Mouse (Mus musculus): Measurements from ENCODE around the gene Itga1. TPM values are rescaled to one million over a fixed set of nuclear protein-coding genes. Genes with fewer than 3 reads are reported as not detected.

Itga1 gene
- polyA plus RNA-seq, 2 experiments: 4.5 to 8.4 TPM

- Histone ChIP-seq H3K27ac (replicated peaks; ENCODE audit: low read depth, low read length) (no peak overlapping the region), H3K9ac (ENCODE audit: low read depth, low read length, severe bottlenecking) (no peak overlapping the region), H3K4me1 (ENCODE audit: control insufficient read depth, insufficient read depth, low read length) (no peaks in the 10 kb centered on the region), H3K9me3 (ENCODE audit: control insufficient read depth, low read length) (no peaks in the 10 kb centered on the region), H3K4me3 (replicated peaks; ENCODE audit: low read length) (no peak overlapping the region), H3K36me3 (ENCODE audit: control insufficient read depth, insufficient read depth, low read length) (no peaks in the 10 kb centered on the region), H3K27me3 (ENCODE audit: control insufficient read depth, insufficient read depth, low read length) (no peaks in the 10 kb centered on the region), H3K4me2 (replicated peaks; ENCODE audit: low read depth, low read length, severe bottlenecking) (no peak overlapping the region)
- WGBS: 78% methylated on average over 3 of the region's 3 CpGs
- no peak for TF ChIP-seq POLR2A (IDR thresholded peaks at IDR 0.05; ENCODE audit: borderline replicate concordance, extremely low read depth, insufficient read depth, insufficient read length)
- DNase-seq (ENCODE audit: low spot score) (no peak), ATAC-seq (ENCODE audit: low FRiP score, low read depth) (no peak)
These were observed 15.3 kb upstream of the Itga1 start for GRCm38 (mm10) chr13:115116930-115117621.

GRCm38 (mm10) chr13:115109628-115110027, 7.9 kb upstream of the Itga1 start:
- DNase-seq (ENCODE audit: low spot score) (no peak), ATAC-seq (ENCODE audit: low FRiP score, low read depth) (no peak)
- H3K4me3 ChIP-seq (replicated peaks; ENCODE audit: low read length): no peak overlapping the region
- no peaks in the 10 kb centered on the region for H3K27me3 ChIP-seq (ENCODE audit: control insufficient read depth, insufficient read depth, low read length)
- no peaks in the 10 kb centered on the region for H3K9me3 ChIP-seq (ENCODE audit: control insufficient read depth, low read length)
- H3K27ac ChIP-seq (replicated peaks; ENCODE audit: low read depth, low read length): no peak overlapping the region
- WGBS: 71% methylated on average over 4 of the region's 4 CpGs
- no peak overlapping the region for H3K9ac ChIP-seq (ENCODE audit: low read depth, low read length, severe bottlenecking)
- no peak overlapping the region for H3K4me2 ChIP-seq (replicated peaks; ENCODE audit: low read depth, low read length, severe bottlenecking)
- TF ChIP-seq POLR2A (IDR thresholded peaks at IDR 0.05; ENCODE audit: borderline replicate concordance, extremely low read depth, insufficient read depth, insufficient read length): no peak
- no peaks in the 10 kb centered on the region for H3K4me1 ChIP-seq (ENCODE audit: control insufficient read depth, insufficient read depth, low read length)
- no peaks in the 10 kb centered on the region for H3K36me3 ChIP-seq (ENCODE audit: control insufficient read depth, insufficient read depth, low read length)

- Histone ChIP-seq H3K4me1 (ENCODE audit: control insufficient read depth, insufficient read depth, low read length) (no peaks in the 10 kb centered on the region), H3K27ac (replicated peaks; ENCODE audit: low read depth, low read length) (no peak overlapping the region), H3K9ac (ENCODE audit: low read depth, low read length, severe bottlenecking) (no peak overlapping the region), H3K4me3 (replicated peaks; ENCODE audit: low read length) (no peak overlapping the region), H3K9me3 (ENCODE audit: control insufficient read depth, low read length) (no peaks in the 10 kb centered on the region), H3K36me3 (ENCODE audit: control insufficient read depth, insufficient read depth, low read length) (no peaks in the 10 kb centered on the region), H3K27me3 (ENCODE audit: control insufficient read depth, insufficient read depth, low read length) (no peaks in the 10 kb centered on the region), H3K4me2 (replicated peaks; ENCODE audit: low read depth, low read length, severe bottlenecking) (no peak overlapping the region)
- 91% methylated on average over 8 of the region's 8 CpGs for WGBS
- DNase-seq (ENCODE audit: low spot score) (no peak), ATAC-seq (ENCODE audit: low FRiP score, low read depth) (no peak)
- no peak for TF ChIP-seq POLR2A (IDR thresholded peaks at IDR 0.05; ENCODE audit: borderline replicate concordance, extremely low read depth, insufficient read depth, insufficient read length)
These were observed 5.7 kb upstream of the Itga1 start for GRCm38 (mm10) chr13:115107436-115107835.

- no peak for TF ChIP-seq POLR2A (IDR thresholded peaks at IDR 0.05; ENCODE audit: borderline replicate concordance, extremely low read depth, insufficient read depth, insufficient read length)
- 67% methylated on average over 10 of the region's 10 CpGs for WGBS
These were observed 4.4 kb upstream of the Itga1 start for GRCm38 (mm10) chr13:115106183-115106582.

GRCm38 (mm10) chr13:115102754-115103153, 990 bp upstream of the Itga1 start:
- ATAC-seq (ENCODE audit: low FRiP score, low read depth): no peak

More at GRCm38 (mm10) chr13:115106183-115106582, 4.4 kb upstream of the Itga1 start:
- Histone ChIP-seq H3K27me3 (ENCODE audit: control insufficient read depth, insufficient read depth, low read length) (no peaks in the 10 kb centered on the region), H3K4me1 (ENCODE audit: control insufficient read depth, insufficient read depth, low read length) (0 out of 2 replicates have a peak, but pooled peaks cover 2% of the 10 kb centered on the region), H3K4me2 (replicated peaks; ENCODE audit: low read depth, low read length, severe bottlenecking) (no peak overlapping the region), H3K4me3 (replicated peaks; ENCODE audit: low read length) (no peak overlapping the region), H3K27ac (replicated peaks; ENCODE audit: low read depth, low read length) (no peak overlapping the region), H3K9me3 (ENCODE audit: control insufficient read depth, low read length) (no peaks in the 10 kb centered on the region), H3K9ac (ENCODE audit: low read depth, low read length, severe bottlenecking) (no peak overlapping the region), H3K36me3 (ENCODE audit: control insufficient read depth, insufficient read depth, low read length) (no peaks in the 10 kb centered on the region)
- ATAC-seq (ENCODE audit: low FRiP score, low read depth) (no peak), DNase-seq (ENCODE audit: low spot score) (no peak)

More at GRCm38 (mm10) chr13:115102754-115103153, 990 bp upstream of the Itga1 start:
- WGBS: 89% methylated on average over 2 of the region's 2 CpGs
- H3K4me2 ChIP-seq (replicated peaks; ENCODE audit: low read depth, low read length, severe bottlenecking): no peak overlapping the region
- no peak overlapping the region for H3K27ac ChIP-seq (replicated peaks; ENCODE audit: low read depth, low read length)
- no peaks in the 10 kb centered on the region for H3K36me3 ChIP-seq (ENCODE audit: control insufficient read depth, insufficient read depth, low read length)
- H3K4me3 ChIP-seq (replicated peaks; ENCODE audit: low read length): no peak overlapping the region
- no peaks in the 10 kb centered on the region for H3K9me3 ChIP-seq (ENCODE audit: control insufficient read depth, low read length)
- H3K27me3 ChIP-seq (ENCODE audit: control insufficient read depth, insufficient read depth, low read length): no peaks in the 10 kb centered on the region
- DNase-seq (ENCODE audit: low spot score): no peak
- no peak for TF ChIP-seq POLR2A (IDR thresholded peaks at IDR 0.05; ENCODE audit: borderline replicate concordance, extremely low read depth, insufficient read depth, insufficient read length)
- no peak overlapping the region for H3K9ac ChIP-seq (ENCODE audit: low read depth, low read length, severe bottlenecking)
- 0 out of 2 replicates have a peak, but pooled peaks cover 4% of the 10 kb centered on the region for H3K4me1 ChIP-seq (ENCODE audit: control insufficient read depth, insufficient read depth, low read length)
